Mouse (Mus musculus): ENCODE data around the gene Mrpl33. TPM values are rescaled to one million over a fixed set of nuclear protein-coding genes. Genes with fewer than 3 reads are reported as not detected.

The Mrpl33 gene
- total RNA-seq (2023), result 105 TPM

GRCm38 (mm10) chr5:31596481-31597429 is at the start of gene Mrpl33:
Gene Mrpl33, plus strand, starts transcription at chr5:31596935.

DNA sequence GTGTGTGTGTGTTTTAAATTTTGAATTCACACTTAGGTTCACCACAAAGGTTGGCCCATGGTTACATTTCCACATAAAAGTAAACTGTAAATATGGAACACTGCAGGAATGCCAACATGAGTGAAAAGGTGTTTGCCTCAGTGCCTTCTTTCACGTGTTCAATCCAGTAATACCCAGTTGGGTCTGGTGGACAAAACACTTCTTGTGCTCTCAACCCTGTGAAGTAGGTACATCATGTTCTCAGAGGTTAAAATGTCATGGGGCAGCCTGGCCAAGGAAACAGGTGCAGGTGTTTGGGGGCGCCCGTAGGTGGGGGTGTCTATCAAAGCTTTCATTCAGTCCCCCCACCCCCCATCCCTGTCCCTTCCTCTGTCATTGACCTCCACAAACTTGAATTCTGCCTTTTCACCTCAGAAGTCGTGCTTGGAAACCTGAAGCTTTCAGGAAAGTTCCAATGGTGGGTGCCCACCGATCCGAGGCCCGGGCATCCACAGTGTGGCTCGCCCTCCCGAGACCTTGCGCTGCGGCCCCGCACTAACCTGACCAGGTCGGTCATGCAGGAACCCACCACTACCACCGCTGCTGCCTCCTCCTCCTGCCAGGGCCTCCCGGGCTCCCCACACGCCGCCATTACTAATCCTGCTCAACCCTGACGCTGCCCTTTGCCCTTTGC is 100.4 kb downstream of the Mrpl33 start, which contains the start of gene Rbks:
TSS of gene Rbks (minus strand) at position 657 of the 673 bp plus-strand sequence.

GRCm38 (mm10) chr5:31697644-31698296 is 101.0 kb downstream of the Mrpl33 start, which contains the start of gene Babam2:
Gene Babam2, plus strand, starts transcription at chr5:31697684.

Other genes starting within 250 kb of the Mrpl33 start
- 37.4 TPM for gene Zfp512, start 144.5 kb upstream of the Mrpl33 start, total RNA-seq (2023)
- 0.92 TPM for gene 4930548H24Rik, start 111.2 kb upstream of the Mrpl33 start, total RNA-seq (2023)
- gene Gpn1, start 102.2 kb upstream of the Mrpl33 start, total RNA-seq (2023), result 51.4 TPM
- gene Slc4a1ap, start 69.9 kb upstream of the Mrpl33 start, total RNA-seq (2023), result 70.5 TPM
- gene Supt7l, start 69.1 kb upstream of the Mrpl33 start, total RNA-seq (2023), result 25.7 TPM
- gene Rbks, start 100.7 kb downstream of the Mrpl33 start, total RNA-seq (2023), result 9.8 TPM
- 43.4 TPM for gene Babam2, start 100.7 kb downstream of the Mrpl33 start, total RNA-seq (2023)